Mouse (Mus musculus) ovary, postnatal 36 days (tissue): Measurements from ENCODE around the gene Clrn3.
"Not testable (repeated sequence)": the region's sequence is repeated elsewhere in the genome, so short reads cannot be mapped to it uniquely, and the experiment has no call there.

Experiments
- DNase-seq: peaks from one replicate; pipeline ENCODE4 v3.0.0; 2022; ENCODE audit warnings: low spot score, mixed read lengths

Gene Clrn3

DNA sequence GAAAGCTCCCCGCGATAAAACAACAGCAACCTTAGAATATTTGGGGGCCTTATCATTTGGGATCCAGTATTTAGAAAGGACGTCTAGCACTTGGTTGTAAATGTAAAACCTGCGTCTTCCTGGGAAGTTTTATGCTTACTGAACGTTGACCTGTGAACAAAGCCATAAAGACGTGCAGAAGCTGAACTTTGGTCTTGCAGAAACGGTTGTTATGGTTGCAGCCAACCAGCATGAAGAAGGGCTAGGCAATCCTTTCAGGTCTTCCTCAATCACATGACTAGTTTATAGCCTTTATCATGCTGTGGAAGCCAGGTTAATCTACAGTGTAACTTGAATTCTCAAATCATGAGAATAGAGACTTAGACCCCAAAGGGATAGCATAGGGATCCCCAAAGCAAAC lies at the start of gene Clrn3:
Clrn3 (minus strand) TSS at position 140 of the 400 bp plus-strand sequence.
- no peak for DNase-seq

DNA sequence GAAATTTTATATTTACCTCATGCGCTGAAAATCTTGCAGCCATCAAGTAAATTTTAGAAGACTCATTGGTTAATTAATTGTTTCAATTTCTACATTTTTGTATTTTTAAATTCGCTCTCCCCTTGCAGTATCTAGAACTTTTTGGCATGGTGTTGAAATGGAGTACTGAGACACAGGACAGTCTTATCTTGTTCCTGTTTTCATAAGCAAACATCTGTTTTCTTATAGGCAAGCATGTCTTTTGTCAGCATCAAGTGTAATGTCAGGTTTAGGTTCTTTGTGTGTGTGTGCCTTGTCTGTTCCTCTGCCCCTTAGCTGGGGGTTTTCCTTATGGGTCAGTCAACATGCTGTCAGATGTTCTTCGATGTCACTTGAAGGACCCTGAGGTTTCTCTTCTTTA lies 47.9 kb upstream of the Clrn3 start:
- no peak for DNase-seq

- not testable (repeated sequence) for DNase-seq
Measured at GRCm38 (mm10) chr7:135575319-135576069, 47.0 kb upstream of the Clrn3 start.

DNA sequence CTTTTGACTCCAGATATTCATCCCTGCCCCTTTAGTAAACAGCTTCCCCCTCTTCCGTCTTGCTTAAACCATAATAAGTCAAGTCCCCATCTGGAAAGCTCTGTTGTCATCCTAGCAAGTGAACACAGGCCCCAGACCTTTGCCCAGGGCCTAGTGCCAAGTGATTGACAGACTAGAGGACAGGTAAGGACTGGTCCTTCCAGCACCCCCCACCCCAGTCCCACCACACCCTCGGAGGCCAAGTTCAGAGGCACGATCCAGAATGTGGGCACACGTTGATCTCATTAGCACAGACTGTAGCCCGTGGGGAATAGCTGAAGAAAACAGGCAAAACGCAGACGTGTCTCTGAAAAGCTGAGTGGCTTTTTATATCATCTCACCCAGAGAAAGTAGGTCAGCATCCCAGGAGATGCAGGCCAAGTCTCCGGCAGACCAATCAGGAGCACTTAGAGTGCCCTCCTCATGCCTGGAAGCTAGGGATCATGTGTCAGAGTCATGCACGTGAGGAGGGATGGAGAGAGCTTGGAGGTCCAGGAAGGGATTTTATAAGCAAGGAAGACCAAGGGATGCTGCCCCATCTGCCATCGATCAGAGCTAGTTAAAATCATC lies 43.6 kb upstream of the Clrn3 start:
- DNase-seq, result no peak

DNA sequence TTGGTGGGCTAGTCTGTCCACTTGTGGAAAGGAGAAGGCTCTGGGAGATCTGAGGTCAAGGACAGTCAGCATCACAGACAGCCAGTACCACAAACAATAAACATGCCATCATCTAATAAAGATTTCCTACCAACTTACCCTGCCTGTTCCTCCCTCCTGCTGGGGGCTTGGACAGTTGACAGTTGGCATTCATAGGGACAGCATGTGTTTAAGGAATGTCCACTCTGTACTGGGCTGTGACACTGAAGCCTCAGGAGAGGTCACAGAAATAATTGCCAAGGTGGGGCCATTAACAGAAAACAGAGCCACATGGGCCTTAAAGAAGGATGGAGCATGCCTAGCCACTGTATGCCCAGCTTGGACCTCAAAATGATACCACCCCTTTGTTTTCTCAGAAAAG lies 42.9 kb upstream of the Clrn3 start:
- DNase-seq, result no peak

DNA sequence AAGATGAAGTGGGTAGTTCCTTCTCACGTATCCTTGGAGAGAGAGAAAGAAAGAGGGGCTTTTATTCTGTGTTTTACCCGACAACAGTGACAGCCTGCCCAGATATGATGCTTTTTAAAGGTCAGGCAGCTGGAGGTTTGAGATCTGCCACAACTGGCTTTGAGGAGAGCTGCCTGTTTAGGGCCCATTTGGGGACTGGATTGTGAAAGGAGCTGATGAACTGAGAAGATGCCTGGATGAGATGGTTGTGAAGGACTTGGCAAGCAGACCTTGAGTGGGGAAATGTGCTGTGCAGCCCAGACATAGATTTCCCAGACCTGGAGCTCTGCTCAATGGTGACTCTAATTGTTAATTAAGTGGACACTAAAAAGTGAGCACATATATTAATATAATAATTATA lies 40.1 kb upstream of the Clrn3 start:
- DNase-seq, result no peak

DNA sequence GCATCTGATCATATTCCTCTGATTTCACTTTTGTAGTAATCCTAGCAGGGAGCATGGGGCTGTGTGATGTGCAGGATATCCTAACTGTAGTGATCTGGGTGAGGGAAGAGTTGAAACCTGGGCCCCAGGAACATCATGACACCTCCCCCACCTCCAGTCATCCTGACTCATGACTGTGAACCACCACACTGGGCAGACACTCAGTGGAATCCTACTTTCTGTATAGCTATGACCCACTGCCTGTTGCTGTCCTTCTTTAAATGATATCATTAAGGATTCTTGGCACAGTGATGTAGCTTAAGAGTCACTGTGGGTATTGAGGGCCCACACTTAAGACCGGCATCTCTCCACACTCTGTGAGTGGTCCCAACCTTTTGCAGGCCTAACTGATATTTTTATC lies 39.1 kb upstream of the Clrn3 start:
- no peak for DNase-seq

DNA sequence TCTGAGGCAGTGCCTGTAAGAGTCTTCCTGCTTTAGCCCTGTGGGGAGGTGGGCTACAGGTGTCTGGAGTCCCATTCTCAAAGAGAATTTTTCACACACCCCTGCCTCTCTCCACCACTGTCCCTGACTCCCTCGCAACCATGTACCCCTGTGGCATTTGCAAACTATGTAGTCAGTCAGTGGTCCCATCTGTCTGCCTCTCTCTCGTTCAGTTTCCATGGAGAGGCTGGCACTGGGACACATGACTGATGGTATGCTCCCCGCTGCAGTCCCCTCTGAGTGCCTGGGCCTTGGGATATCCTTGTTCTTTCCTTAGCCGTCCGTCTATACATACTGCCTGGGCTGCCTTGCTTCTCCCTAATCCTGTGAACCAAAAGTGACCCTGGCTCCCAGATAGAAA lies 37.6 kb upstream of the Clrn3 start:
- DNase-seq, result no peak

GRCm38 (mm10) chr7:135564022-135564421 lies 35.6 kb upstream of the Clrn3 start:
- no peak for DNase-seq

GRCm38 (mm10) chr7:135560280-135560679 lies 31.8 kb upstream of the Clrn3 start:
- no peak for DNase-seq

DNA sequence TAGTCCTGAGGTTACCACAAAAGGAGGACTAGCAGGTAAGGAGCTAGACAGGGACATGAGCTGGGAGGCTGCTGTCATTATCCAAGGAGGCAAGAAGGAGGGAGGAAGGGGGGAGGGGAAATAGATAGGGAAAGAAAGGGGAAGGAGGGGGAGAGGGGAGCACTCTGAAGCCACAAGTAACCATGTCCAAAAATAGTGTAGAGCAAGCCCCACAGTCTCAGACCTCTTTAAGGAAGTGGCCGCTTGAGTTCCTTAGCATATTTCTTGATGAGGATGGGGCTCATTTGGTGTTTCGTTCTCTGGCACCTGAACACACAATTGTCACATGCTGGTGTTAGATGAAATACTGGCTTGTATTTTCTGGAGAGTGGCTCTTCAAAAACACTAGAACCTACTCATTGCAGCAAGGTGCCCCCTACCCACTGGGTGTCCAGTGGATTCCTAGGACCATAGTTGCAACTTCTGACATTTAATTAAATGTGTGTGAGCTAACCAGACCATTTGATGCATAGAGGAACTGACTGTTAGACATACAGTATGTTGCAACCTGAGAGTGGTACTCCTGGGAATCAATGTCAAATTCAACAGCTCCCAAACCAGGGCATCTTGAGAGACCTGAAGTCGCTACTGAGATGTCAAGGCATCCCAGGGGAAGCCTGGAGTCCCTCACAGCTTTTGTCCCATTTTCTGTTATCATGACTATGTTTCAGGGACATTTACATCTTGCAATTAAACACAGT lies 28.4 kb upstream of the Clrn3 start:
- no peak for DNase-seq

DNA sequence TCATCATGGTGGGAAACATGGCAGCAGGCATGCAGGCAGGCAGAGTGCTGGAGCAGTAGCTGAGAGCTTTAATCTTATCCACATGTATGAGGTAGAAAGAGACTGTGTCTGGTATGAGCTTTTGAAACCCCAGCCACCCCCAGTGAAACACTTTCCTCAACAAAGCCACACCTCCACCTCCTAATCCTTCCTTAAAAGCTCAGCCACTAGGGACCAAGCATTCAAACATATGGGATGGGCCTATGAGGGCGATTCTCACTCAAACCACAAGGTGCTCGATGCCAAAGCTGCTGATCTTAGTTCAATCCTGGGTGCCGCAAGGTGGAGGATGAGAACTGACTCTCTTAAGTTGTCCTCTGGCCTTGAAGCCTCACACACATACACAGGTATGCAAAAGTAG lies 25.1 kb upstream of the Clrn3 start:
- DNase-seq, result no peak

DNA sequence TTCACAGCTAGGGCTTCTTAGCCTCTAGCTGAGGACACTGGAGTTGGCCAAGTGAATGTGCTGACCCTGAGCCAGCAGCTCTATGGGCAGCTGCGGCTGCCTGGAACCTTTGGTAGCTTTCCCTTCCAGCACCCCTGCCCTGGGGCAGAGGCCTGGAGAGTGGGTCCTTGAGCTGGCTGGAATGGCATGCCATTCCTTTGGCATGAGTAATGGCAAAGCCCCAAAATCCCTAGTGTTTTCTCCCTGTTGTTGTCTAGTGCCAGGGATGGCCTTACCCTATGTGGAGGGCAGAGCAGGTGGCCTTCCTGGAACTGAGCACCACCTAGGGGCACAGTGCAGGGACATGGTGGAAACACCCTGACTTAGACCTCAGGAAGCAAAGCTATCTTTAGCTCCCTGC lies 23.1 kb upstream of the Clrn3 start:
- DNase-seq, result peak; percentile 57

DNA sequence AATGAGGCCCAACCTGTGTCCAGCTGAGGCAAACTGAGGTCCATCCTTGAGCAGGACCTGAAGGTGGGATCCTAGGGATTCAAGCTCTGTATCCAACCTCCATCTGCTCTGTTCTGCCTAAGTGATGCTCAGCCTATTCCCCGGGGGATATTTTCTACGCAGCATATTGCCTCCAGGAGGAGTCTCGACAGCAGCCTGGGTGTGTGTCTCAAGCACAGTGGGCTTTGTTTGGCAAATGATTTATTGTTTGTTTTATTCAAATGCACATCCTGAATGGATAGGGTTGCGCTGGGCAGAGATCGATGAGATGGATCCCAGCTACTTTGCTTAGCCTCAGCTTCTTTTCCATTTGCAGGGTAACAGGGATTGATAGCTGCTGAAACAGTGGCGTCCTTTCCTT lies 20.0 kb upstream of the Clrn3 start:
- DNase-seq, result no peak

GRCm38 (mm10) chr7:135546530-135546929 lies 18.1 kb upstream of the Clrn3 start:
- no peak for DNase-seq

GRCm38 (mm10) chr7:135545957-135546356 lies 17.5 kb upstream of the Clrn3 start:
- DNase-seq, result no peak

- peak; percentile 63 for DNase-seq
Measured at GRCm38 (mm10) chr7:135544321-135544720, 15.9 kb upstream of the Clrn3 start.

DNA sequence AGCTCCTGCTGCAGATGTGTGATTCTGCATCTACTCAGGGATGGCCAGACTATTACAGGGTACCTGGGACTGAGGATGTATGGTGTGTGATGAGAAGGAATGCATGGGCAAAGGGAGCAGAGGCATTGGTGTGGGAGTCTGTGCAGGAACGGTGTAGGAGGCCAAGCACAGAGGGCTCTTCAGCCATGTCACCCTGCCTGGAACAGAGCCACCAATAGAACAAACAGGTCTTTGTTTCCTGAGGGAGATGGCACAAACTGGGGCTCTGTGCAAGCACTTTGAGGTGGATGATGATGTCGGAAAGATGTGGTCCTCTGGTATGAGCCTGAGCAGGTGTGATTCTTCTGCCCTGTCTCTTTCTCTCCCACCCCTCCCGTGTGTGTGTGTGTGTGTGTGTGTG lies 14.6 kb upstream of the Clrn3 start:
- DNase-seq, result no peak

- DNase-seq, result no peak
Measured at GRCm38 (mm10) chr7:135542235-135542634, 13.8 kb upstream of the Clrn3 start.

DNA sequence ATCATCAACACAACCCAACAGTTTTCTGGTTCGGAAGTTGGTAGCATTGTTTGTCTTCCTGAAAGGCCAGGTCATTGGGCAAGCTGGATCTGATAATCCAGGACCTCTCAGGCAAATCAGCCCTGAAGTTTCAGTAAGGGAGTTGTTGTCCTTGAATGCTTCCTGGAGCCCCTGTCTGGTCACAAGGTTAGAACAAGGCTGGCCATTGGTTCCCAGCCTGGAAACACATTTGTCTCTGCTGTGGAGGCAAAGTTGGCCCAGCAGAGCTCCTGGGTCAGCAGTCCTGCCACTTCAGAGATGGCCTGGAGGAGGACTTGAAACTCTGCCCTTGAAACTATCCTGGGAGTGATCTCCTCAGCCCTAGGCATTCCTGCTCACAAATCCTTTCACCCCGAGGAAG lies 11.0 kb upstream of the Clrn3 start:
- no peak for DNase-seq

GRCm38 (mm10) chr7:135537948-135538741 lies 9.7 kb upstream of the Clrn3 start:
- peak; percentile 38 for DNase-seq

DNA sequence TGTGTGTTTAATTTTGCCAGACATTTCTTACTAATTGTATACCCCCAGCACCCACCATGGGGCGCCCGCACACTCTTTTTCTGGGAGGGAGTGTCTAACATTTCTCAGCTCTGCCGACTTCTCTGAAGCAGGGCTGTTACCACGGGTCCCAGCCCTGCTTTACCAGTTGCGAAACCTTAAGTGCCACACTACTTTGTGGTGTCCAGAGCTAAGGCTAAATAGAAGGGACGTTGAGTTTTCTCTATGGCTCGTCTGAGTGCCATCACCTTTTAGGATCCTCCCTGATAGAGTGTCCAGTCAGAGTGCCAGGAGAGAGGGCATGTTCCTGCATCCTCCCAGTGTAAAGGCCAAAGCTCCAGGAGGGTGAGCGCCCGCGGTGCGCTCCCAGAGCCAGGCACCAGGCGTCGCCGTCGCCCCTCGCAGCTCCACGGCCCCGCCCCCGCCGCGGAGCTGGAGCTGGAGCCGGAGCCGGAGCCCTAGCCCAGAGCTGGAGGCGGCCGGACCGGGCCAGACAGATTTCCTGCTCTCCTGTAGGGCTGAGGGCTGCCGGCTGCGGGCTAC lies 9.0 kb upstream of the Clrn3 start, which contains the start of gene Ptpre:
Ptpre (plus strand) TSS at position 141 of the 561 bp plus-strand sequence.
- peak; percentile 91 for DNase-seq
